Mouse (Mus musculus) mouse trophoblast stem cell (cell line): Measurements from ENCODE around the gene Polg2.

Source experiments
- in situ Hi-C, 2 experiments: fragments of 300-500 bp; cut with MseI, MboI; formaldehyde crosslinking; loops; 2 replicates in 1 of 2; 3 replicates in 1 of 2; pipeline ENCODE4 v1.15.1; 2025

Polg2 gene

GRCm38 (mm10) chr11:106762139-106762799 lies 17.1 kb downstream of the Polg2 start:
- in situ Hi-C loops: no loop called here

- in situ Hi-C loops: no loop called here
Measured at GRCm38 (mm10) chr11:106760511-106760910, 18.8 kb downstream of the Polg2 start.

GRCm38 (mm10) chr11:106759028-106759427 lies 20.3 kb downstream of the Polg2 start:
- in situ Hi-C loops: loop anchor here in 1 of 2 experiments (10.0 kb wide), 1 partner anchor 244 kb away; no protein-coding TSS in a partner anchor

- in situ Hi-C loops: loop anchor here in 1 of 2 experiments (10.0 kb wide), 1 partner anchor 241 kb away; no protein-coding TSS in a partner anchor
Measured at GRCm38 (mm10) chr11:106755583-106755982, 23.8 kb downstream of the Polg2 start.

- in situ Hi-C loops: loop anchor here in 1 of 2 experiments (10.0 kb wide), 1 partner anchor 239 kb away; no protein-coding TSS in a partner anchor
Measured at GRCm38 (mm10) chr11:106753314-106753713, 26.0 kb downstream of the Polg2 start.

GRCm38 (mm10) chr11:106752103-106752502 lies 27.2 kb downstream of the Polg2 start:
- in situ Hi-C loops: loop anchor here in 1 of 2 experiments (10.0 kb wide), 1 partner anchor 237 kb away; no protein-coding TSS in a partner anchor

GRCm38 (mm10) chr11:106751039-106752018 lies 28.0 kb downstream of the Polg2 start, which contains the start of gene Milr1:
Gene Milr1 (plus strand): TSS chr11:106751226.
- in situ Hi-C loops: loop anchor here in 1 of 2 experiments (10.0 kb wide), 1 partner anchor 237 kb away; no protein-coding TSS in a partner anchor

- in situ Hi-C loops: loop anchor here in 1 of 2 experiments (10.0 kb wide), 1 partner anchor 235 kb away; no protein-coding TSS in a partner anchor
Measured at GRCm38 (mm10) chr11:106750121-106750751, 29.1 kb downstream of the Polg2 start, which contains the start of gene Pecam1. Gene Pecam1 (minus strand): TSS chr11:106750628.

GRCm38 (mm10) chr11:106749557-106750120 lies 29.7 kb downstream of the Polg2 start:
- in situ Hi-C loops: loop anchor here (10.0 kb wide), 1 partner anchor 235 kb away; no protein-coding TSS in a partner anchor

GRCm38 (mm10) chr11:106744949-106745348 lies 34.4 kb downstream of the Polg2 start:
- in situ Hi-C loops: loop anchor here (5.0 to 10.0 kb wide), 3 partner anchors 63 to 230 kb away; no protein-coding TSS in a partner anchor

GRCm38 (mm10) chr11:106742388-106742841 lies 36.9 kb downstream of the Polg2 start:
- in situ Hi-C loops: loop anchor here (5.0 to 10.0 kb wide), 3 partner anchors 60 to 228 kb away; no protein-coding TSS in a partner anchor

GRCm38 (mm10) chr11:106741826-106742225 lies 37.5 kb downstream of the Polg2 start:
- in situ Hi-C loops: loop anchor here (5.0 to 10.0 kb wide), 3 partner anchors 60 to 227 kb away; no protein-coding TSS in a partner anchor

GRCm38 (mm10) chr11:106741232-106741631 lies 38.1 kb downstream of the Polg2 start:
- in situ Hi-C loops: loop anchor here (5.0 to 10.0 kb wide), 3 partner anchors 59 to 226 kb away; no protein-coding TSS in a partner anchor

GRCm38 (mm10) chr11:106740724-106741123 lies 38.6 kb downstream of the Polg2 start:
- in situ Hi-C loops: loop anchor here (5.0 to 10.0 kb wide), 3 partner anchors 58 to 226 kb away; no protein-coding TSS in a partner anchor

- in situ Hi-C loops: no loop called here
Measured at GRCm38 (mm10) chr11:106739116-106739515, 40.2 kb downstream of the Polg2 start.

- in situ Hi-C loops: no loop called here
Measured at GRCm38 (mm10) chr11:106737178-106737621, 42.1 kb downstream of the Polg2 start.

GRCm38 (mm10) chr11:106736614-106737013 lies 42.7 kb downstream of the Polg2 start:
- in situ Hi-C loops: no loop called here

- in situ Hi-C loops: no loop called here
Measured at GRCm38 (mm10) chr11:106730714-106731113, 48.6 kb downstream of the Polg2 start.

- in situ Hi-C loops: no loop called here
Measured at GRCm38 (mm10) chr11:106729656-106730055, 49.7 kb downstream of the Polg2 start.
